Mouse (Mus musculus): Measurements from ENCODE around the gene Hdac4. TPM values are rescaled to one million over a fixed set of nuclear protein-coding genes. Genes with fewer than 3 reads are reported as not detected.
A peak's percentile ranks its signal among the peaks of the same experiment; 100 is the strongest.

The Hdac4 gene
- polyA plus RNA-seq, 1 experiment from 2014 or later = 38.0 TPM

GRCm38 (mm10) chr1:92215131-92215638 is 19.7 kb upstream of the Hdac4 start:
- Histone ChIP-seq H3K27me3 (ENCODE audit: control insufficient read depth, insufficient read depth, low read length) (no peaks in the 10 kb centered on the region), H3K27ac (ENCODE audit: low read depth, low read length) (no peak overlapping the region), H3K9me3 (ENCODE audit: control insufficient read depth, low read length) (no peaks in the 10 kb centered on the region), H3K4me1 (ENCODE audit: control insufficient read depth, insufficient read depth, low read length) (peaks cover 10% of the 10 kb centered on the region; the same call in 1 of the 2 replicates), H3K4me3 (ENCODE audit: low read depth, low read length) (no peak overlapping the region), H3K4me2 (ENCODE audit: low read depth, low read length) (no peak overlapping the region), H3K36me3 (ENCODE audit: control insufficient read depth, insufficient read depth, low read length) (no peaks in the 10 kb centered on the region), H3K9ac (replicated peaks; ENCODE audit: low read depth, low read length) (no peak overlapping the region)
- whole genome bisulfite sequencing = 90% methylated on average over 8 of the region's 8 CpGs
- no peak for ATAC-seq (ENCODE audit: low read depth)

- peak; percentile 66 for ATAC-seq (ENCODE audit: low read depth)
- Histone ChIP-seq H3K4me3 (ENCODE audit: low read depth, low read length) (no peak overlapping the region), H3K4me1 (ENCODE audit: control insufficient read depth, insufficient read depth, low read length) (peaks cover 12% of the 10 kb centered on the region; the same call in 1 of the 2 replicates), H3K9ac (replicated peaks; ENCODE audit: low read depth, low read length) (no peak overlapping the region), H3K4me2 (ENCODE audit: low read depth, low read length) (no peak overlapping the region), H3K27ac (ENCODE audit: low read depth, low read length) (no peak overlapping the region), H3K36me3 (ENCODE audit: control insufficient read depth, insufficient read depth, low read length) (no peaks in the 10 kb centered on the region), H3K9me3 (ENCODE audit: control insufficient read depth, low read length) (no peaks in the 10 kb centered on the region), H3K27me3 (ENCODE audit: control insufficient read depth, insufficient read depth, low read length) (no peaks in the 10 kb centered on the region)
- WGBS = 21% methylated on average over 13 of the region's 13 CpGs
Measured at GRCm38 (mm10) chr1:92212003-92212750, 16.7 kb upstream of the Hdac4 start.

GRCm38 (mm10) chr1:92202639-92203352 is 7.3 kb upstream of the Hdac4 start:
- Histone ChIP-seq H3K9me3 (ENCODE audit: control insufficient read depth, low read length) (no peaks in the 10 kb centered on the region), H3K36me3 (ENCODE audit: control insufficient read depth, insufficient read depth, low read length) (no peaks in the 10 kb centered on the region), H3K9ac (replicated peaks; ENCODE audit: low read depth, low read length) (no peak overlapping the region), H3K27ac (ENCODE audit: low read depth, low read length) (no peak overlapping the region), H3K4me1 (ENCODE audit: control insufficient read depth, insufficient read depth, low read length) (0 out of 2 replicates have a peak, but pooled peaks cover 2% of the 10 kb centered on the region), H3K27me3 (ENCODE audit: control insufficient read depth, insufficient read depth, low read length) (no peaks in the 10 kb centered on the region), H3K4me2 (ENCODE audit: low read depth, low read length) (no peak overlapping the region), H3K4me3 (ENCODE audit: low read depth, low read length) (no peak overlapping the region)
- WGBS = 74% methylated on average over 17 of the region's 17 CpGs
- no peak for ATAC-seq (ENCODE audit: low read depth)

- no peak for ATAC-seq (ENCODE audit: low read depth)
- Histone ChIP-seq H3K27me3 (ENCODE audit: control insufficient read depth, insufficient read depth, low read length) (no peaks in the 10 kb centered on the region), H3K4me3 (ENCODE audit: low read depth, low read length) (no peak overlapping the region), H3K27ac (ENCODE audit: low read depth, low read length) (no peak overlapping the region), H3K36me3 (ENCODE audit: control insufficient read depth, insufficient read depth, low read length) (no peaks in the 10 kb centered on the region), H3K4me1 (ENCODE audit: control insufficient read depth, insufficient read depth, low read length) (no peaks in the 10 kb centered on the region), H3K9me3 (ENCODE audit: control insufficient read depth, low read length) (no peaks in the 10 kb centered on the region), H3K9ac (replicated peaks; ENCODE audit: low read depth, low read length) (no peak overlapping the region), H3K4me2 (ENCODE audit: low read depth, low read length) (no peak overlapping the region)
- 84% methylated on average over 3 of the region's 3 CpGs for WGBS
Measured at GRCm38 (mm10) chr1:92190463-92190862, 5.0 kb downstream of the Hdac4 start.

GRCm38 (mm10) chr1:92187137-92187536 is 8.4 kb downstream of the Hdac4 start:
- 92% methylated on average over 3 of the region's 3 CpGs for WGBS
- no peaks in the 10 kb centered on the region for H3K36me3 ChIP-seq (ENCODE audit: control insufficient read depth, insufficient read depth, low read length)
- no peaks in the 10 kb centered on the region for H3K9me3 ChIP-seq (ENCODE audit: control insufficient read depth, low read length)
- ATAC-seq (ENCODE audit: low read depth) = no peak
- H3K9ac ChIP-seq (replicated peaks; ENCODE audit: low read depth, low read length) = no peak overlapping the region
- no peak overlapping the region for H3K27ac ChIP-seq (ENCODE audit: low read depth, low read length)
- H3K4me3 ChIP-seq (ENCODE audit: low read depth, low read length) = no peak overlapping the region
- H3K27me3 ChIP-seq (ENCODE audit: control insufficient read depth, insufficient read depth, low read length) = no peaks in the 10 kb centered on the region
- no peaks in the 10 kb centered on the region for H3K4me1 ChIP-seq (ENCODE audit: control insufficient read depth, insufficient read depth, low read length)
- no peak overlapping the region for H3K4me2 ChIP-seq (ENCODE audit: low read depth, low read length)

GRCm38 (mm10) chr1:92184600-92184999 is 10.9 kb downstream of the Hdac4 start:
- Histone ChIP-seq H3K36me3 (ENCODE audit: control insufficient read depth, insufficient read depth, low read length) (no peaks in the 10 kb centered on the region), H3K9me3 (ENCODE audit: control insufficient read depth, low read length) (no peaks in the 10 kb centered on the region), H3K4me1 (ENCODE audit: control insufficient read depth, insufficient read depth, low read length) (peaks cover 3% of the 10 kb centered on the region; the same call in 1 of the 2 replicates), H3K9ac (replicated peaks; ENCODE audit: low read depth, low read length) (no peak overlapping the region), H3K27me3 (ENCODE audit: control insufficient read depth, insufficient read depth, low read length) (no peaks in the 10 kb centered on the region), H3K4me2 (ENCODE audit: low read depth, low read length) (no peak overlapping the region), H3K27ac (ENCODE audit: low read depth, low read length) (no peak overlapping the region), H3K4me3 (ENCODE audit: low read depth, low read length) (no peak overlapping the region)
- WGBS = 91% methylated on average over 1 of the region's 1 CpGs
- no peak for ATAC-seq (ENCODE audit: low read depth)

GRCm38 (mm10) chr1:92183101-92183790 is 12.3 kb downstream of the Hdac4 start:
- ATAC-seq (ENCODE audit: low read depth) = no peak
- Histone ChIP-seq H3K9me3 (ENCODE audit: control insufficient read depth, low read length) (no peaks in the 10 kb centered on the region), H3K36me3 (ENCODE audit: control insufficient read depth, insufficient read depth, low read length) (no peaks in the 10 kb centered on the region), H3K9ac (replicated peaks; ENCODE audit: low read depth, low read length) (no peak overlapping the region), H3K27ac (ENCODE audit: low read depth, low read length) (no peak overlapping the region), H3K4me3 (ENCODE audit: low read depth, low read length) (no peak overlapping the region), H3K27me3 (ENCODE audit: control insufficient read depth, insufficient read depth, low read length) (no peaks in the 10 kb centered on the region), H3K4me1 (ENCODE audit: control insufficient read depth, insufficient read depth, low read length) (peaks cover 10% of the 10 kb centered on the region), H3K4me2 (ENCODE audit: low read depth, low read length) (no peak overlapping the region)
- WGBS = 70% methylated on average over 5 of the region's 5 CpGs

- peaks cover 21% of the 10 kb centered on the region for H3K4me1 ChIP-seq (ENCODE audit: control insufficient read depth, insufficient read depth, low read length)
- 78% methylated on average over 2 of the region's 2 CpGs for WGBS
- no peak overlapping the region for H3K9ac ChIP-seq (replicated peaks; ENCODE audit: low read depth, low read length)
Measured at GRCm38 (mm10) chr1:92181970-92182369, 13.5 kb downstream of the Hdac4 start.

More at GRCm38 (mm10) chr1:92181970-92182369, 13.5 kb downstream of the Hdac4 start:
- no peaks in the 10 kb centered on the region for H3K27me3 ChIP-seq (ENCODE audit: control insufficient read depth, insufficient read depth, low read length)
- no peak for ATAC-seq (ENCODE audit: low read depth)
- H3K9me3 ChIP-seq (ENCODE audit: control insufficient read depth, low read length) = no peaks in the 10 kb centered on the region
- no peak overlapping the region for H3K27ac ChIP-seq (ENCODE audit: low read depth, low read length)
- no peak overlapping the region for H3K4me3 ChIP-seq (ENCODE audit: low read depth, low read length)
- no peaks in the 10 kb centered on the region for H3K36me3 ChIP-seq (ENCODE audit: control insufficient read depth, insufficient read depth, low read length)
- H3K4me2 ChIP-seq (ENCODE audit: low read depth, low read length) = no peak overlapping the region

Data from neural tube, embryonic 14.5 days (tissue).